Mouse (Mus musculus) limb, embryonic 13.5 days (tissue): ENCODE measurements around the gene Dync1li1. TPM values are rescaled to one million over a fixed set of nuclear protein-coding genes. Genes with fewer than 3 reads are reported as not detected.
"Not testable (repeated sequence)": the region's sequence is repeated elsewhere in the genome, so short reads cannot be mapped to it uniquely, and the experiment has no call there.

ENCODE experiments used
- ATAC-seq: fragments of 200-750 bp; cut with Nextera tagmentation; 2 replicates; pipeline ENCODE4 v1.8.0; 2017; ENCODE audit warnings: low read depth, moderate number of reproducible peaks, moderate TSS enrichment; ENCODE audit not compliant: low FRiP score
- H3K27ac ChIP-seq: fragments of 300-500 bp; sonication (generic); 2 replicates; pipeline ENCODE4 v1.5.1; 2015; ENCODE audit warnings: inconsistent platforms, mild to moderate bottlenecking, moderate library complexity
- H3K27me3 ChIP-seq: fragments of 300-500 bp; sonication (generic); 2 replicates; pipeline ENCODE4 v1.6.1; 2015; ENCODE audit warnings: mild to moderate bottlenecking, inconsistent platforms
- H3K36me3 ChIP-seq: fragments of 300-500 bp; sonication (generic); 2 replicates; pipeline ENCODE4 v1.6.1; 2015; ENCODE audit warnings: inconsistent platforms, mild to moderate bottlenecking, moderate library complexity
- H3K4me1 ChIP-seq: fragments of 300-500 bp; sonication (generic); 2 replicates; pipeline ENCODE4 v1.6.1; 2015; ENCODE audit warnings: inconsistent platforms
- H3K4me2 ChIP-seq: fragments of 300-500 bp; sonication (generic); replicated peaks from 2 replicates; pipeline ENCODE4 v1.6.1; 2015; ENCODE audit warnings: inconsistent platforms, mild to moderate bottlenecking, moderate library complexity
- H3K4me3 ChIP-seq: fragments of 300-500 bp; sonication (generic); 2 replicates; pipeline ENCODE4 v1.5.1; 2015; ENCODE audit warnings: moderate library complexity, mild to moderate bottlenecking, inconsistent platforms
- H3K9ac ChIP-seq: fragments of 300-500 bp; sonication (generic); 2 replicates; pipeline ENCODE4 v1.6.1; 2015; ENCODE audit warnings: mild to moderate bottlenecking, inconsistent platforms
- H3K9me3 ChIP-seq: fragments of 300-500 bp; sonication (generic); 2 replicates; pipeline ENCODE4 v1.6.1; 2016; ENCODE audit warnings: inconsistent platforms
- WGBS: fragments of 180-500 bp; shearing (Covaris S2); methylation state at CpG from one replicate; pipeline ENCODE4 v1.1.7; 2015; 5-methylcytosine and 5-hydroxymethylcytosine counted together
- polyA plus RNA-seq: library from polyadenylated mRNA; unstranded; fragments of >200 nt; fragmentation: Nextera tagmentation; extraction: Ambion mirVana; gene quantifications from 2 replicates; pipeline ENCODE4 v1.2.1, GENCODE M21; 2015

Gene Dync1li1
- polyA plus RNA-seq, 1 experiment from 2014 or later = 65.7 TPM

DNA sequence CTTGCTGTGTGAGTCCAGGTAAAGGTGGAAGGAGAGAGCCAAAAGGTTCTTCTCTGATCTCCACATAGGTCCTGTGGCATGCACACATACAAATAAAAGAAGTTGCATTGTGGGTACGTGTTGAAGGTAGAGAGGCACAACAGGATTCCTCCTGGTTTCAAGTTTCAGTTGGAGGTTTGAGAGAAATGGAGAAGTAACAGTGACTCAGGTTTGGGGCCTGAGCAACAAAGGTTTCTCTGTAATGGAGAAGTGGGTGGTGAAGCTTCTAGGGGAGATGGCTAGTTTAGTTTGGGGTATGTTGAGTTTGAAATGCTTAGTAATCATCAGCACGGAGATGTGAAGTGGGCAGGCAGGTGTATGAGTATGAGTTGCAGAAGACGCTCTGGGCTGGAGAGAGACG is 6.4 kb upstream of the Dync1li1 start:
- Histone ChIP-seq H3K9me3 (no peaks in the 10 kb centered on the region), H3K4me3 (no peak overlapping the region), H3K36me3 (no peaks in the 10 kb centered on the region), H3K4me1 (no peaks in the 10 kb centered on the region), H3K27me3 (no peaks in the 10 kb centered on the region), H3K27ac (no peak overlapping the region), H3K4me2 (no peak overlapping the region), H3K9ac (no peak overlapping the region)
- no peak for ATAC-seq
- 77% methylated on average over 4 of the region's 4 CpGs for WGBS

- no peak overlapping the region for H3K4me3 ChIP-seq
- no peaks in the 10 kb centered on the region for H3K27me3 ChIP-seq
- H3K9ac ChIP-seq = no peak overlapping the region
- no peak overlapping the region for H3K4me2 ChIP-seq
- H3K36me3 ChIP-seq = no peaks in the 10 kb centered on the region
- H3K9me3 ChIP-seq = no peaks in the 10 kb centered on the region
- WGBS = 85% methylated on average over 7 of the region's 7 CpGs
- peaks cover 24% of the 10 kb centered on the region for H3K4me1 ChIP-seq
- no peak overlapping the region for H3K27ac ChIP-seq
- ATAC-seq = no peak
These were observed 2.3 kb upstream of the Dync1li1 start for GRCm38 (mm10) chr9:114686245-114686644.

DNA sequence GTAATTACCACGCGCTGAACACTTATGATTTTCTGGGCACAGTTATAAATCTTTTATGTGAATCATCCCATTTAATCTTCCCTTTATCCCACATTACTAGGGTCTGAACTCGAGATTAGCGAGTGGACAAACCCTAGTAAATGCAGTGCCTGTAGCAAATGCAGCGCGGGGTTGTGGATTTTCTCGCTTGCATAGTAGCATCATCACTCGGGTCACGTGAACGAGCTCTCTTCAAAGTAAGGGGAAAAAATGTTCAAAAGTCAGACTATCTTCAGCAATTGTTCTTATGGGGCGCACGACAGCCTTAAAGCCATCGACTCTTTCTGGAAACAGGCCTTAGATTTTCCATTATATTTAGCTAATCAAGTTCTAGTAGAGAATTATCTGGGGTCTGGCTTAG is 951 bp upstream of the Dync1li1 start:
- ATAC-seq = no peak
- no peak overlapping the region for H3K27ac ChIP-seq
- WGBS = 76% methylated on average over 13 of the region's 13 CpGs
- peak overlapping the region; percentile 94 for H3K9ac ChIP-seq
- H3K4me2 ChIP-seq = peak overlapping the region; percentile 72
- H3K4me1 ChIP-seq = peaks cover 24% of the 10 kb centered on the region
- H3K27me3 ChIP-seq = no peaks in the 10 kb centered on the region
- H3K4me3 ChIP-seq = peak overlapping the region; percentile 93
- peaks cover 10% of the 10 kb centered on the region for H3K36me3 ChIP-seq
- H3K9me3 ChIP-seq = no peaks in the 10 kb centered on the region

DNA sequence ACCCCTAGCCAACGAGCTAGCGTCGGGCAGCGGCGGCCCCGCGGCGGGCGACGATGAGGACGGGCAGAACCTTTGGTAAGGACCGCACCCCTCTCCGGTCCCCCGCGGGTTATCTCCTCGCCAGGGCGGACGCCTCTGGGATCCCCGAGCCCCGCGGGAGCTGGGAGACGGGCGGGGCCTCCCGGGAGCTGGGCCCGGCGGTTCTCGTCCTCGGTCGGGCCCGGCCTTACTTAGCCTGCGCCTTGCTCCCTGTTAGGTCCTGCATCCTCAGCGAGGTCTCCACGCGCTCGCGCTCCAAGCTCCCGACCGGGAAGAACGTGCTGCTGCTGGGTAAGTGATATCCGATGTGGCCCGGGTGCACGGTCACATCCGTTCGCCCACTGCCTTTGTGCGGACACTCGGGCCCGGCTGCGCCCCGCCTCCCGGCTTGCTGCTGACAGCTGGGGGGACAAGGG is 390 bp downstream of the Dync1li1 start:
- Histone ChIP-seq H3K4me2 (peak overlapping the region; percentile 93), H3K36me3 (peaks cover 22% of the 10 kb centered on the region), H3K4me1 (peaks cover 24% of the 10 kb centered on the region), H3K4me3 (peak overlapping the region; percentile 93), H3K27ac (peak overlapping the region; percentile 81), H3K9me3 (no peaks in the 10 kb centered on the region), H3K9ac (peak overlapping the region; percentile 94), H3K27me3 (no peaks in the 10 kb centered on the region)
- 0% methylated on average over 39 of the region's 50 CpGs for WGBS
- ATAC-seq = peak; percentile 57

- H3K4me1 ChIP-seq = peaks cover 24% of the 10 kb centered on the region
- peak overlapping the region; percentile 94 for H3K9ac ChIP-seq
- peak overlapping the region; percentile 93 for H3K4me3 ChIP-seq
- peak overlapping the region; percentile 93 for H3K4me2 ChIP-seq
- no peak for ATAC-seq
- H3K9me3 ChIP-seq = no peaks in the 10 kb centered on the region
- peaks cover 34% of the 10 kb centered on the region for H3K36me3 ChIP-seq
- H3K27me3 ChIP-seq = no peaks in the 10 kb centered on the region
- 10% methylated on average over 10 of the region's 10 CpGs for WGBS
- no peak overlapping the region for H3K27ac ChIP-seq
These were observed 1.6 kb downstream of the Dync1li1 start for GRCm38 (mm10) chr9:114690119-114690601.

GRCm38 (mm10) chr9:114691112-114691511 is 2.5 kb downstream of the Dync1li1 start:
- no peak overlapping the region for H3K27ac ChIP-seq
- no peaks in the 10 kb centered on the region for H3K9me3 ChIP-seq
- H3K4me1 ChIP-seq = peaks cover 24% of the 10 kb centered on the region
- H3K4me2 ChIP-seq = no peak overlapping the region
- H3K27me3 ChIP-seq = no peaks in the 10 kb centered on the region
- ATAC-seq = no peak
- no peak overlapping the region for H3K9ac ChIP-seq
- no peak overlapping the region for H3K4me3 ChIP-seq
- H3K36me3 ChIP-seq = peaks cover 35% of the 10 kb centered on the region

DNA sequence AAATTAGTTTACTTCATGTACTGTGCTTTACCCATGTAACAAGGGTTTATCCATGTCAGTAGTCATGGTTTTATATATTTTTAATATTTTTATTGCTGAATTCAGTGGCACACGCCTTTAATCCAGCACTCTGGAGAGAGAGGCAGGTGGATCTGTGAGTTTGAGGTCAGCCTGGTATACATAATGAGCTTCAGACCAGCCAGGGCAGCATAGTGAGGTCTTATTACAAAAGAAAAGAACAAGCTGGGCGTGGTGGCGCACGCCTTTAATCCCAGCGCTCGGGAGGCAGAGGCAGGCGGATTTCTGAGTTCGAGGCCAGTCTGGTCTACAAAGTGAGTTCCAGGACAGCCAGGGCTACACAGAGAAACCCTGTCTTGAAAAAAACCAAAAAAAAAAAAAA is 7.1 kb downstream of the Dync1li1 start:
- H3K9me3 ChIP-seq, H3K9ac ChIP-seq, H3K27me3 ChIP-seq, H3K4me2 ChIP-seq, H3K27ac ChIP-seq, H3K4me1 ChIP-seq, ATAC-seq, H3K4me3 ChIP-seq: not testable (repeated sequence)
- H3K36me3 ChIP-seq = peaks cover 53% of the 10 kb centered on the region
- 87% methylated on average over 8 of the region's 8 CpGs for WGBS

DNA sequence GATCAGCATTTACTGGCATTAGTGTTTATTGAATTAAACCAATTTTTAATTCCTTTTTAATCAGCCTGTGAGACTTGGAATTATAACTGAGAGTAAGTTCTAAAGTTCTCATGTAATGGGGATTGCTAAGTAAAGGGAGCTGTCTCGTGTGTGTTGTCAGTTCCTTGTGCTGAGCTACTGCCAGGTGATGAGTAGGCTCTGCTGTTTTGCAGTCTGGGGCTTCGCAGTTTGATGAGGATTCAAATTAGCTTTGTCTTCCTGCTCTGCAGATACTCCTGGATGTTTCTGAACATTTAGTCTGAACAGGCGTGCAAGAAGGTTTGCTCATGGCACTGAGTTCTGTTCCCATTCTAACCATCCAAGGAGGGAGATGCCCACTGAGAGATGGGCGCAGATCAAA is 8.5 kb downstream of the Dync1li1 start:
- H3K4me1 ChIP-seq = no peaks in the 10 kb centered on the region
- ATAC-seq = no peak
- H3K9ac ChIP-seq = no peak overlapping the region
- H3K4me2 ChIP-seq = no peak overlapping the region
- H3K27ac ChIP-seq = no peak overlapping the region
- no peak overlapping the region for H3K4me3 ChIP-seq
- no peaks in the 10 kb centered on the region for H3K27me3 ChIP-seq
- WGBS = 93% methylated on average over 4 of the region's 4 CpGs
- no peaks in the 10 kb centered on the region for H3K9me3 ChIP-seq
- H3K36me3 ChIP-seq = peaks cover 58% of the 10 kb centered on the region

DNA sequence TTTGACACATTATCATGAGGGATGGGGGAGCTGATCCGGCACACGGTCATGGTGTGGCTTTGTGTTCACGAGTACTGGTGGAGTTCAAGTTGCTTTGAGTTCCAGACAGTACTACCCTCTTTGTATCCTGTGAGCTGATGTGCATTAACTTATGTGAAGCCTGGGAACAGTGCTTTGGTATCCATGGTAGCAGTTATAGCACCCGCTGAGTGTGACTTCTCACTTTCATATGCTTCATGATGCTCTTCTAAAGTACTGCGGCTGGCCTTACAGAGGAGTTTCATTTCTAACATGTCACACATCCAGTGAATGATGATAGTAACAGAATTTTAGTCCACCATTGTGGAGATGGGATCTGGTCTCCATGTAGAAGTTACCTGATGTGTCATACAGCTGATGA is 9.3 kb downstream of the Dync1li1 start:
- Histone ChIP-seq H3K9me3 (no peaks in the 10 kb centered on the region), H3K4me2 (no peak overlapping the region), H3K36me3 (peaks cover 52% of the 10 kb centered on the region), H3K27me3 (no peaks in the 10 kb centered on the region), H3K4me1 (no peaks in the 10 kb centered on the region), H3K9ac (no peak overlapping the region), H3K4me3 (no peak overlapping the region), H3K27ac (no peak overlapping the region)
- WGBS = 95% methylated on average over 5 of the region's 5 CpGs
- no peak for ATAC-seq

DNA sequence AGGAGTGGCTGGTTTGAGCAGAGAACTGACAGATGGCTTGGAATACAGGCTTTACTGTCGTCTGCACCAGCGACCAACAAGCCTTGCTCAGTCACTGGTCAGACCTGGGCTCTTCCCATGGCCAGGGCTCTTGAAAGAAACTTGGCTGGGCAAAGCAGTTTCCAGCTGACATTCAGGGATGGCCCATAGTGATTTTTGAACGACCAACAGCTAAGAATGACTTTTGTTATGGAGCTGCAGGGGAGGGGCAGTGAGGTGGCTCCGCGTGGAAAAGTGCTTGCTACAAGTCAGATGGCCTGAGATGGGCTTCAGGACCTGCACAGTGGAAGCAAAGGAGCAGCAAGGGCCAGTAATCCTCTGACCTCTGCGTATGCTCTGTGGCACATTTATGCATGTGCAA is 10.7 kb downstream of the Dync1li1 start:
- Histone ChIP-seq H3K27ac (no peak overlapping the region), H3K4me3 (no peak overlapping the region), H3K9me3 (no peaks in the 10 kb centered on the region), H3K4me1 (no peaks in the 10 kb centered on the region), H3K9ac (no peak overlapping the region), H3K36me3 (peaks cover 43% of the 10 kb centered on the region), H3K27me3 (no peaks in the 10 kb centered on the region), H3K4me2 (no peak overlapping the region)
- ATAC-seq = no peak
- WGBS = 74% methylated on average over 6 of the region's 6 CpGs

DNA sequence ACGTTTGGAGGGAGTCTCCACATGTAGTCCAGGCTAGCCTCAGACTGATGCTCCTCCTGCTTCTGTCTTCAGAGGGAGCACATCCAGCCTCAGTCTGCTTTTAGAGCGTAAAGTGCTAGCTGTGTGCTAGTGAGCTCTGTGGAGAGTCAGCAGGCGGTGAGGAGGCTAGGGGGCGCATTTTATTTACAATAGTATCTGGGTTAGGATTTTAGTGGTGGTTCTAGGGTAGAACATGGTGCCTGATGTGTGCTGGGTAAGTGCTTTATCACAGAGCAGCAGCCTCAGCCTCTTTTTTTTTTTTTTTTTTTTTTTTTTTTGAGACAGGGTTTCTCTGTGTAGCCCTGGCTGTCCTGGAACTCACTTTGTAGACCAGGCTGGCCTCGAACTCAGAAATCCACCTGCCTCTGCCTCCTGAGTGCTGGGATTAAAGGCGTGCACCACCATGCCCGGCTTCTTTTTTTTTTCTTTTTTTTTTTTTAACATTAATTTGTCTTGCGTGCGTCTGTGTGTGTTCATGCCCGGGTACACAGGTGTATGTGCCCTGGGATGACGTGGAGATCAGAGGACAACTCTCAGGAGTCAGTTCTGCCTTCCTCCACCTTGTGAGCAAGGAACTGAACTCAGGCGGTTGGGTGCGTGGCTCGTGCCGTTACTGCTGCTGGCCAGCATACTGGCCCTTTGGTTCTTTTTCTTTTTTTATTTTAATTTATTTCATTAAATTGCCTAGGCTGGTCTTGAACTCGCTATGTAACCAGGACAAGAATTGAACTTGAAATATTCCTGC is 11.5 kb downstream of the Dync1li1 start:
- Histone ChIP-seq H3K9ac (no peak overlapping the region), H3K4me3 (no peak overlapping the region), H3K36me3 (peaks cover 40% of the 10 kb centered on the region), H3K4me1 (no peaks in the 10 kb centered on the region), H3K27ac (no peak overlapping the region), H3K27me3 (no peaks in the 10 kb centered on the region), H3K9me3 (no peaks in the 10 kb centered on the region), H3K4me2 (no peak overlapping the region)
- WGBS = 94% methylated on average over 16 of the region's 16 CpGs
- ATAC-seq = no peak

- no peaks in the 10 kb centered on the region for H3K9me3 ChIP-seq
- WGBS = 89% methylated on average over 2 of the region's 2 CpGs
- no peaks in the 10 kb centered on the region for H3K4me1 ChIP-seq
- H3K27ac ChIP-seq = no peak overlapping the region
- H3K9ac ChIP-seq = no peak overlapping the region
- H3K36me3 ChIP-seq = peaks cover 47% of the 10 kb centered on the region
- no peak overlapping the region for H3K4me3 ChIP-seq
- no peak overlapping the region for H3K4me2 ChIP-seq
- H3K27me3 ChIP-seq = no peaks in the 10 kb centered on the region
- ATAC-seq = no peak
These were observed 12.4 kb downstream of the Dync1li1 start for GRCm38 (mm10) chr9:114701031-114701430.

GRCm38 (mm10) chr9:114701921-114702320 is 13.3 kb downstream of the Dync1li1 start:
- Histone ChIP-seq H3K36me3 (peaks cover 55% of the 10 kb centered on the region), H3K9me3 (no peaks in the 10 kb centered on the region), H3K9ac (no peak overlapping the region), H3K4me3 (no peak overlapping the region), H3K4me2 (no peak overlapping the region), H3K4me1 (no peaks in the 10 kb centered on the region), H3K27me3 (no peaks in the 10 kb centered on the region), H3K27ac (no peak overlapping the region)
- WGBS = 88% methylated on average over 4 of the region's 4 CpGs
- no peak for ATAC-seq
